Mouse (Mus musculus) lung, postnatal 0 days (tissue): ENCODE data around the gene Hltf.

Source experiments
- CTCF ChIP-seq: IDR thresholded peaks from 2 replicates; pipeline ENCODE4 v1.5.1; 2016; ENCODE audit warnings: antibody characterized with exemption, mild to moderate bottlenecking
- EP300 ChIP-seq: IDR thresholded peaks from 2 replicates; pipeline ENCODE4 v1.6.1; 2016; ENCODE audit warnings: antibody characterized with exemption, mild to moderate bottlenecking, control low read depth

DNA sequence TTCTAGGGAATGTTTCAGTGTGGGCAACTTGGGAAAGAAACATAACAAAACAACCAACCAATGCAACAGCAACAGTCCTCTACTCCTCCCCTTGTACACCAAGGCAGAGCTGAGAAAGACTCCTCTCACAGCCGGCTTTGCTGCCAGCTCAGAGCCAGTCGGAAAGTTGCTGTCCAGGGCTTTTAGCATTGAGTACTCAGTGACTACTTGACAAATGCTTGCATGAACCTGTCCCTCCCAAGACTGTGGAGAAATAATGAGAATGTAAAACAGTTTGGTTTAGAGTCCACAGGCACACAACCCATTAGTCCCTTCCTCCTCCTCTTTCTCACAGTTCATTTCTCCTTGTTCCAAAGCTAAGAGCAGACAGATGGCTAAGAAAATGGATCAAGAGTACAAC, 86.8 kb downstream of the Hltf start:
- TF ChIP-seq EP300 (no peak), CTCF (no peak)
